Comparison of ENCODE assay signal across 8 mouse cellular contexts in the genomic region with DNA sequence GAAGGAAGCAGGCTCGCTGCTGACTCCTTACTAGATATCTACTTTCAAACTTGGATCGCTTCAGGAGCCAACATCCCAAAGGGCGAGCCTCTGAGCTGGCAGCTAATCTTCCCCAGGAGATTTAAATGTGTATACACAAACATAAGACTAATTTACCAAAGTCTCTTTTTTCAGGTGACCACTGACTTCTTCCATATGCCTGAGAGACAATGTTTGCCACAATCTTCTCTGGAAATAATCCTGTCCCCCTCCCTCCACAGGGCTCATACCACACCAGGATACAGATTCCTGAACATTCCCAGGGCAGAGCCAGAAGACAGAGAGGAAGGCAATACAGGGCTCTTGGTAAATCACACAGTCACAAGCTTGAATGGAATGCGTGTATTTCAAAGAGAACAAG. TPM values are rescaled to one million over a fixed set of nuclear protein-coding genes. Genes with fewer than 3 reads are reported as not detected.
DNase-seq lines count a peak whose midpoint lies in the region; ATAC-seq lines count a peak whose summit lies in the region.
"Had no signal": no experiment of that assay in that cellular context is flagged by ENCODE, and none has a peak within 500 bp of the region (broad histone marks: within the 10 kb centered on the region; RNA-seq: fewer than 3 reads in every experiment).

No protein-coding gene starts in this region.

- peaks cover 19% of the 10 kb centered on the region for H3K4me1 ChIP-seq in lung, embryonic 16.5 days (replicated peaks; ENCODE audit: control insufficient read depth, insufficient read depth, low read length)
- peaks cover 81% of the 10 kb centered on the region for H3K4me1 ChIP-seq in forebrain, embryonic 10.5 days
- H3K4me1 ChIP-seq in limb, embryonic 11.5 days (ENCODE audit: control insufficient read depth, insufficient read depth, low read length): peaks cover 12% of the 10 kb centered on the region
- peaks cover 47% of the 10 kb centered on the region for H3K4me1 ChIP-seq in neural tube, embryonic 15.5 days

- H3K4me3 ChIP-seq in lung, embryonic 16.5 days (ENCODE audit: low read length): peak overlapping the region; percentile 97
- H3K4me3 ChIP-seq in forebrain, embryonic 10.5 days: peak overlapping the region; percentile 98
- no peak overlapping the region for H3K4me3 ChIP-seq in limb, embryonic 11.5 days (ENCODE audit: low read depth, low read length)
- H3K4me3 ChIP-seq in neural tube, embryonic 15.5 days (replicated peaks): peak overlapping the region; percentile 100

- peaks cover 22% of the 10 kb centered on the region for H3K9me3 ChIP-seq in lung, embryonic 16.5 days (ENCODE audit: control insufficient read depth, low read length)
- H3K9me3 ChIP-seq in forebrain, embryonic 10.5 days: peaks cover 33% of the 10 kb centered on the region
- H3K9me3 ChIP-seq in limb, embryonic 11.5 days (ENCODE audit: control insufficient read depth, low read length): peaks cover 6% of the 10 kb centered on the region; the same call in 1 of the 2 replicates
- 0 out of 2 replicates have a peak, but pooled peaks cover 2% of the 10 kb centered on the region for H3K9me3 ChIP-seq in neural tube, embryonic 15.5 days (replicated peaks)

- no peak for DNase-seq in lung, postnatal 14 days
- no peak for DNase-seq in forebrain, embryonic 10.5 days (ENCODE audit: extremely low spot score, low spot score)
- no peak for DNase-seq in limb, embryonic 11.5 days (ENCODE audit: low spot score)
- no peak for DNase-seq in spleen, postnatal 36 days (ENCODE audit: low spot score in 2 of 2)
- no peak for DNase-seq in kidney, postnatal 36 days
- DNase-seq: cerebellum, postnatal 10 days had no signal

- ATAC-seq in lung, embryonic 16.5 days (ENCODE audit: low read depth): no peak
- no peak for ATAC-seq in limb, embryonic 11.5 days (ENCODE audit: insufficient number of reproducible peaks, low FRiP score, low TSS enrichment, low read depth)
- no peak for ATAC-seq in neural tube, embryonic 15.5 days (ENCODE audit: low FRiP score)

- H3K36me3 ChIP-seq in lung, embryonic 16.5 days (ENCODE audit: control insufficient read depth, insufficient read depth, low read length): peaks cover 15% of the 10 kb centered on the region
- H3K36me3 ChIP-seq in forebrain, embryonic 10.5 days (replicated peaks): peaks cover 44% of the 10 kb centered on the region
- H3K36me3 ChIP-seq in limb, embryonic 11.5 days (ENCODE audit: control insufficient read depth, insufficient read depth, low read length): peaks cover 11% of the 10 kb centered on the region
- H3K36me3 ChIP-seq in neural tube, embryonic 15.5 days: peaks cover 21% of the 10 kb centered on the region

- H3K9ac ChIP-seq in lung, embryonic 16.5 days (ENCODE audit: low read length): peak overlapping the region; percentile 96
- no peak overlapping the region for H3K9ac ChIP-seq in limb, embryonic 11.5 days (ENCODE audit: low read length)
- H3K9ac ChIP-seq in neural tube, embryonic 15.5 days (replicated peaks): 0 out of 2 replicates have a peak overlapping the region, but pooled peaks have one; percentile 98

- 64% methylated on average over 4 of the region's 4 CpGs for WGBS in lung, embryonic 16.5 days
- WGBS in forebrain, embryonic 10.5 days: 87% methylated on average over 4 of the region's 4 CpGs
- 83% methylated on average over 4 of the region's 4 CpGs for WGBS in limb, embryonic 11.5 days
- 78% methylated on average over 4 of the region's 4 CpGs for WGBS in neural tube, embryonic 15.5 days

- H3K4me2 ChIP-seq in lung, embryonic 16.5 days (ENCODE audit: low read depth, low read length): peak overlapping the region; percentile 66
- peak overlapping the region; percentile 64 for H3K4me2 ChIP-seq in limb, embryonic 11.5 days (ENCODE audit: low read depth, severe bottlenecking)
- peak overlapping the region; percentile 91 for H3K4me2 ChIP-seq in neural tube, embryonic 15.5 days

- peak overlapping the region; percentile 96 for H3K27ac ChIP-seq in lung, embryonic 16.5 days (ENCODE audit: low read length)
- peak overlapping the region; percentile 99; the same call in 1 of the 2 replicates for H3K27ac ChIP-seq in forebrain, embryonic 10.5 days
- no peak overlapping the region for H3K27ac ChIP-seq in limb, embryonic 11.5 days (replicated peaks; ENCODE audit: low read depth, low read length)
- no peak overlapping the region for H3K27ac ChIP-seq in neural tube, embryonic 15.5 days (replicated peaks)

- no peaks in the 10 kb centered on the region for H3K27me3 ChIP-seq in lung, embryonic 16.5 days (ENCODE audit: control insufficient read depth, insufficient read depth, low read depth, low read length)
- no peaks in the 10 kb centered on the region for H3K27me3 ChIP-seq in forebrain, embryonic 10.5 days (ENCODE audit: poor library complexity, severe bottlenecking)
- H3K27me3 ChIP-seq in limb, embryonic 11.5 days (ENCODE audit: control insufficient read depth, insufficient read depth, low read length): no peaks in the 10 kb centered on the region
- H3K27me3 ChIP-seq in neural tube, embryonic 15.5 days (replicated peaks): no peaks in the 10 kb centered on the region

RNA-seq across cellular contexts. Expression of gene Nnat, which starts 4.8 kb away (rescaled TPM):
- polyA plus RNA-seq in lung, embryonic 16.5 days (2015; fragmentation: Nextera tagmentation; extraction: Ambion mirVana): 614 and 619 TPM in 2 replicates
- polyA plus RNA-seq in forebrain, embryonic 10.5 days (2016; fragmentation: Nextera tagmentation; extraction: Ambion mirVana): 1,904 and 2,173 TPM in 2 replicates
- polyA plus RNA-seq in limb, embryonic 11.5 days (2014; fragmentation: Nextera tagmentation; extraction: Ambion mirVana): 1,283 and 1,480 TPM in 2 replicates
- 3,438 and 4,597 TPM in 2 replicates for polyA plus RNA-seq in neural tube, embryonic 15.5 days (2015; fragmentation: Nextera tagmentation; extraction: Ambion mirVana)

RNA-seq across cellular contexts. Expression of gene Blcap, which starts 6.4 kb away (rescaled TPM):
- polyA plus RNA-seq in lung, embryonic 16.5 days (2015; fragmentation: Nextera tagmentation; extraction: Ambion mirVana): 52.8 and 56.2 TPM in 2 replicates
- 78.7 and 82.3 TPM in 2 replicates for polyA plus RNA-seq in forebrain, embryonic 10.5 days (2016; fragmentation: Nextera tagmentation; extraction: Ambion mirVana)
- 73.8 and 76.0 TPM in 2 replicates for polyA plus RNA-seq in limb, embryonic 11.5 days (2014; fragmentation: Nextera tagmentation; extraction: Ambion mirVana)
- 201 and 225 TPM in 2 replicates for polyA plus RNA-seq in neural tube, embryonic 15.5 days (2015; fragmentation: Nextera tagmentation; extraction: Ambion mirVana)

Comparison
In these comparisons a context has a peak if more than half of its experiments do, and no peak if none do; other contexts are left out.
1. H3K27ac ChIP-seq: peak in lung, embryonic 16.5 days (single experiment) and forebrain, embryonic 10.5 days (single experiment); none in limb, embryonic 11.5 days (single experiment) and neural tube, embryonic 15.5 days (single experiment).
2. Peak in every context shown above with its lines, with median percentiles within 50 percentile points of each other: H3K4me2 ChIP-seq.